Mouse (Mus musculus) small intestine, adult 2 months (tissue): ENCODE measurements at regions not wholly inside any gene's neighbourhood (a gene's known extent, or its start where the extent isn't known, plus 50 kb on each side); places are given as distances from the start of the nearest gene placed in this dataset.

ENCODE experiments used
- H3K27ac ChIP-seq: fragments of 200-500 bp; 2 replicates; pipeline ENCODE4 v1.5.1; 2012; ENCODE audit warnings: low read depth, low read length, control low read depth, inconsistent platforms; ENCODE audit not compliant: insufficient read depth
- H3K27me3 ChIP-seq: fragments of 200-500 bp; 2 replicates; pipeline ENCODE4 v1.6.1; 2012; ENCODE audit warnings: mild to moderate bottlenecking, moderate library complexity, low read length, inconsistent platforms; ENCODE audit not compliant: control insufficient read depth, insufficient read depth
- H3K36me3 ChIP-seq: fragments of 200-500 bp; 2 replicates; pipeline ENCODE4 v1.6.1; 2012; ENCODE audit warnings: mild to moderate bottlenecking, low read length, control low read depth, inconsistent platforms; ENCODE audit not compliant: control insufficient read depth, insufficient read depth
- H3K4me1 ChIP-seq: fragments of 200-500 bp; 2 replicates; pipeline ENCODE4 v1.6.1; 2012; ENCODE audit warnings: low read length, inconsistent platforms, mixed read lengths; ENCODE audit not compliant: control insufficient read depth, insufficient read depth, insufficient read length
- H3K4me3 ChIP-seq: fragments of 200-500 bp; 2 replicates; pipeline ENCODE4 v1.5.1; 2012; ENCODE audit warnings: low read depth, mild to moderate bottlenecking, control low read depth, inconsistent platforms, low read length, moderate library complexity
- CTCF ChIP-seq: fragments of 200-500 bp; IDR thresholded peaks from 2 replicates; pipeline ENCODE4 v1.5.1; 2012; ENCODE audit warnings: low read depth, mild to moderate bottlenecking, control low read depth, inconsistent platforms, low read length, moderate library complexity, mixed read lengths; ENCODE audit not compliant: insufficient replicate concordance, insufficient read length; ENCODE audit errors: extremely low read depth
- POLR2A ChIP-seq: fragments of 200-500 bp; IDR thresholded peaks from 2 replicates; pipeline ENCODE4 v1.6.1; 2012; ENCODE audit warnings: low read depth, mild to moderate bottlenecking, control low read depth, inconsistent platforms, low read length, moderate library complexity
- WGBS: fragments of 180-500 bp; shearing (Covaris S2); methylation state at CpG from one replicate; pipeline ENCODE4 v1.1.7; 2018; 5-methylcytosine and 5-hydroxymethylcytosine counted together

DNA sequence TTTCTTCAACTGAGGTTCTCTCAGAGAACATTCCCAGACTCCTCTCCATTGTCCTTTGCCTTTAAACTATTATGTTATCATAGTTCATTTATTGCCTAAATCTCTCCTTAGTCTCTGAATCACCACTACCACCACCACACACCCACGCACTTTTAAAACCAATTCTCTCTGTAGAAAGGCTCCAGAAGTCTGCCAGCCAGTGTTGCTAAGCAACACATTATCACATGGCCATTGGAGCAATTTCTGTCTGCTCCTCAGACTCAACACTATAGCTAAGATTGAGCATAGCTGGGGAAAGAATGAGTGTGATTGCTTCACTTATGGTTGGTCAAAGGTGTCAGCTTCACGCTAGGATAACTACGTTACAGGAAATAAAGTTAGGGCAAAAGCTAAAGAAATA lies 59.3 kb downstream of the Trap1a start:
- no peaks in the 10 kb centered on the region for H3K4me1 ChIP-seq
- no peak for TF ChIP-seq CTCF
- no peak for TF ChIP-seq POLR2A
- no peaks in the 10 kb centered on the region for H3K27me3 ChIP-seq
- 37% methylated on average over 3 of the region's 3 CpGs for WGBS
- H3K4me3 ChIP-seq, result no peak overlapping the region
- no peaks in the 10 kb centered on the region for H3K36me3 ChIP-seq
- H3K27ac ChIP-seq, result no peak overlapping the region

- no peaks in the 10 kb centered on the region for H3K4me1 ChIP-seq
- no peak for TF ChIP-seq POLR2A
- TF ChIP-seq CTCF, result peak; percentile 21; the same call in 1 of the 2 replicates
- H3K27ac ChIP-seq, result no peak overlapping the region
- WGBS, result 35% methylated on average over 6 of the region's 6 CpGs
- H3K4me3 ChIP-seq, result no peak overlapping the region
- no peaks in the 10 kb centered on the region for H3K27me3 ChIP-seq
- H3K36me3 ChIP-seq, result no peaks in the 10 kb centered on the region
Measured at GRCm38 (mm10) chrX:139416701-139417100, 63.5 kb upstream of the D330045A20Rik start.

GRCm38 (mm10) chrX:139419867-139420266 lies 60.3 kb upstream of the D330045A20Rik start:
- H3K4me3 ChIP-seq, result no peak overlapping the region
- no peaks in the 10 kb centered on the region for H3K4me1 ChIP-seq
- 83% methylated on average over 6 of the region's 6 CpGs for WGBS
- no peaks in the 10 kb centered on the region for H3K36me3 ChIP-seq
- H3K27ac ChIP-seq, result no peak overlapping the region
- H3K27me3 ChIP-seq, result no peaks in the 10 kb centered on the region
- no peak for TF ChIP-seq CTCF
- TF ChIP-seq POLR2A, result no peak

- Histone ChIP-seq H3K36me3 (no peaks in the 10 kb centered on the region), H3K4me1 (no peaks in the 10 kb centered on the region), H3K4me3 (no peak overlapping the region), H3K27me3 (no peaks in the 10 kb centered on the region), H3K27ac (no peak overlapping the region)
- 90% methylated on average over 1 of the region's 1 CpGs for WGBS
- TF ChIP-seq CTCF (peak; percentile 30; the same call in 1 of the 2 replicates), POLR2A (no peak)
Measured at GRCm38 (mm10) chrX:139424307-139424706, 55.9 kb upstream of the D330045A20Rik start.
